Mouse (Mus musculus) right cerebral cortex, postnatal 25 days (tissue): Measurements from ENCODE around the gene Fam234a.

Experiments
- DNase-seq: peaks from one replicate; pipeline ENCODE4 v3.0.0; 2022

The Fam234a gene

GRCm38 (mm10) chr17:26162736-26163135 lies 81.3 kb downstream of the Fam234a start:
- no peak for DNase-seq
